Mouse (Mus musculus): ENCODE measurements around the gene Gdf9.

Gdf9 gene

GRCm38 (mm10) chr11:53430670-53431346 lies at the start of gene Gdf9, which contains the start of gene Uqcrq:
Gene Gdf9 (plus strand): TSS chr11:53431023.
Gene Uqcrq (minus strand): TSS chr11:53430831.
- TF ChIP-seq GATA4 (IDR thresholded peaks at IDR 0.05; ENCODE audit: insufficient replicate concordance, low read length), result no peak; the same call in 1 of the 2 replicates

- TF ChIP-seq GATA4 (IDR thresholded peaks at IDR 0.05; ENCODE audit: insufficient replicate concordance, low read length), result no peak
Measured at GRCm38 (mm10) chr11:53383758-53384428, 46.9 kb upstream of the Gdf9 start.

GRCm38 (mm10) chr11:53393856-53394255 lies 37.0 kb upstream of the Gdf9 start:
- TF ChIP-seq GATA4 (IDR thresholded peaks at IDR 0.05; ENCODE audit: insufficient replicate concordance, low read length), result no peak

- TF ChIP-seq GATA4 (IDR thresholded peaks at IDR 0.05; ENCODE audit: insufficient replicate concordance, low read length), result no peak
Measured at GRCm38 (mm10) chr11:53403638-53404037, 27.2 kb upstream of the Gdf9 start.

- no peak for TF ChIP-seq GATA4 (IDR thresholded peaks at IDR 0.05; ENCODE audit: insufficient replicate concordance, low read length)
Measured at GRCm38 (mm10) chr11:53411738-53412137, 19.1 kb upstream of the Gdf9 start.

GRCm38 (mm10) chr11:53413871-53414270 lies 17.0 kb upstream of the Gdf9 start:
- TF ChIP-seq GATA4 (IDR thresholded peaks at IDR 0.05; ENCODE audit: insufficient replicate concordance, low read length), result no peak

GRCm38 (mm10) chr11:53418048-53418447 lies 12.8 kb upstream of the Gdf9 start:
- no peak for TF ChIP-seq GATA4 (IDR thresholded peaks at IDR 0.05; ENCODE audit: insufficient replicate concordance, low read length)

GRCm38 (mm10) chr11:53423036-53423435 lies 7.8 kb upstream of the Gdf9 start, which contains the start of gene Leap2:
Gene Leap2 (minus strand): TSS chr11:53423170.
- peak; percentile 99 for TF ChIP-seq GATA4 (IDR thresholded peaks at IDR 0.05; ENCODE audit: insufficient replicate concordance, low read length)

- TF ChIP-seq GATA4 (IDR thresholded peaks at IDR 0.05; ENCODE audit: insufficient replicate concordance, low read length), result no peak
Measured at GRCm38 (mm10) chr11:53424826-53425225, 6.0 kb upstream of the Gdf9 start.

- no peak for TF ChIP-seq GATA4 (IDR thresholded peaks at IDR 0.05; ENCODE audit: insufficient replicate concordance, low read length)
Measured at GRCm38 (mm10) chr11:53425251-53425650, 5.6 kb upstream of the Gdf9 start.

- TF ChIP-seq GATA4 (IDR thresholded peaks at IDR 0.05; ENCODE audit: insufficient replicate concordance, low read length), result no peak
Measured at GRCm38 (mm10) chr11:53425711-53426255, 5.0 kb upstream of the Gdf9 start.

GRCm38 (mm10) chr11:53427993-53428715 lies 2.7 kb upstream of the Gdf9 start:
- TF ChIP-seq GATA4 (IDR thresholded peaks at IDR 0.05; ENCODE audit: insufficient replicate concordance, low read length), result no peak

GRCm38 (mm10) chr11:53428716-53429057 lies 2.1 kb upstream of the Gdf9 start:
- no peak for TF ChIP-seq GATA4 (IDR thresholded peaks at IDR 0.05; ENCODE audit: insufficient replicate concordance, low read length)

- no peak for TF ChIP-seq GATA4 (IDR thresholded peaks at IDR 0.05; ENCODE audit: insufficient replicate concordance, low read length)
Measured at GRCm38 (mm10) chr11:53429182-53429581, 1.6 kb upstream of the Gdf9 start.

GRCm38 (mm10) chr11:53430300-53430669 lies 538 bp upstream of the Gdf9 start:
- TF ChIP-seq GATA4 (IDR thresholded peaks at IDR 0.05; ENCODE audit: insufficient replicate concordance, low read length), result peak; percentile 79; the same call in 1 of the 2 replicates
